Mouse (Mus musculus): ENCODE data around the gene Kank2. TPM values are rescaled to one million over a fixed set of nuclear protein-coding genes. Genes with fewer than 3 reads are reported as not detected.
A peak's percentile ranks its signal among the peaks of the same experiment; 100 is the strongest.

Gene Kank2
- polyA plus RNA-seq, 1 experiment from 2014 or later, result 16.7 TPM

DNA sequence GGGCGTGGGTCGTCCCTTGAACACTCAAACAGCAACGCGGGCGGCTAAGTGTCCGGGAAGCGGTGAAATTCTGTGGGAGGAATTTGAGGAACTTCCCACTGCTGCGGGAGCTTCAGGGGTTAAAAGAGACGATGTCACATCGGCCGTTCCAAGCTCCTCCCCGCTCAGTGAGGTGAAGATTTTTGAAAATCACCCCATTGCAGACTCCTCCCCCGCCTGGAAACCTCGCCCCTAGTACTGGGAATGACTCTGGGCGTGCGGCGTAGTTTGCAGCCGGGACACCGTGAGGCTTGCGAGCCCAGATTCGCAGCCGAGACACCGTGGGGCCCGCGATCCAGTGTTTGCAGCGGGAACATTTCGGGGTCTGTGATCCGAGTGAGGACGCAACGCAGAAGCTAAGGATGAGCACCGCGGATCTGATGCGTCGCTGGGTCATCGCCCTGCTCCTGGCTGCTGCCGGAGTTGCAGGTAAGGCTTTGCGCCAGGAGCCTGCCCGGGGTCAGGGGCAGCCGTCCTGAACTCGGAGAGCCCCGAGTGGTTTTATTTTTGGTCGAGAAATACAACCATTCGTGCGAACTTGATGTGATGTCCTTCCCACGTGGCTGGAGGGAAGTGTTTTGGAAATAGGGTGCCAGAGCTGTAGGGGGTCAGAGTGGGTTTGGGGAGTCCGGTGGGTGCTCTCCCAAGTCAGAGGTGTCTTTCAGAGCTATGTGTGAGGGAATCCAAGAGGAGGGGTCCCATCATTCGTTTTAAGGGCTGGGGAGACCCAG is 75.0 kb downstream of the Kank2 start, which contains the start of gene Ldlr:
Ldlr (plus strand) TSS at position 107 of the 770 bp plus-strand sequence.
- under 1% methylated on average over 47 of the region's 47 CpGs for WGBS
- peaks cover 39% of the 10 kb centered on the region for H3K4me1 ChIP-seq (replicated peaks)
- peak; percentile 90 for ATAC-seq
- H3K27ac ChIP-seq, result peak within 1 kb of the TSS; percentile 93
- H3K9me3 ChIP-seq, result no peaks in the 10 kb centered on the region
- no peaks in the 10 kb centered on the region for H3K27me3 ChIP-seq (replicated peaks)
- H3K9ac ChIP-seq, result peak within 1 kb of the TSS; percentile 69
- H3K4me3 ChIP-seq (replicated peaks), result peak within 1 kb of the TSS; percentile 54
- H3K4me2 ChIP-seq (replicated peaks), result peak within 1 kb of the TSS; percentile 81
- peaks cover 4% of the 10 kb centered on the region; the same call in 1 of the 2 replicates for H3K36me3 ChIP-seq

GRCm38 (mm10) chr9:21721036-21721435 is 77.5 kb downstream of the Kank2 start:
- H3K27me3 ChIP-seq (replicated peaks), result no peaks in the 10 kb centered on the region
- H3K9ac ChIP-seq, result no peak overlapping the region
- no peak overlapping the region for H3K4me2 ChIP-seq (replicated peaks)
- 0 out of 2 replicates have a peak overlapping the region, but pooled peaks have one; percentile 48 for H3K27ac ChIP-seq
- no peak overlapping the region for H3K4me3 ChIP-seq (replicated peaks)
- peaks cover 4% of the 10 kb centered on the region; the same call in 1 of the 2 replicates for H3K36me3 ChIP-seq
- WGBS, result 63% methylated on average over 2 of the region's 2 CpGs
- no peak for ATAC-seq
- H3K9me3 ChIP-seq, result no peaks in the 10 kb centered on the region
- peaks cover 20% of the 10 kb centered on the region for H3K4me1 ChIP-seq (replicated peaks)

DNA sequence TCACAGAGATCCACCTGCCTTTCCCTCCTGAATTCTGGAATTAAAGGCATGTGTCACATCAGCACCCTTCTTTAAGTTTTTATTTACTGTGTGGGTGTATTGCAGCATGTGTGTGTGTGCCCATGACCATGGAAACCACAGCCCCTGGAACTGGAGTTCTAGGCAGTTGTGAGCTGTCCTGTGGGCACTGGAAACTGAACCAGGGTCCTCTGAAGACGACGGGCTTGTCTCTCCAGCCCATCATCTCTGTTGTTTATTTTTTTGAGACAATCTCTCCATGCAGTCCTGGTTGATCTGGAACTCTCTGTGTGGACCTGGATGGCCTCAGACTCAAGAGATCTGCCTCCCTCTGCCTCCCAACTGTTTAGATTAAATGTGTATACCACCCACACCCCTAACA is 81.5 kb downstream of the Kank2 start:
- WGBS, result 74% methylated on average over 2 of the region's 2 CpGs
- Histone ChIP-seq H3K4me2 (replicated peaks) (no peak overlapping the region), H3K27ac (no peak overlapping the region), H3K9ac (no peak overlapping the region), H3K4me1 (replicated peaks) (peaks cover 7% of the 10 kb centered on the region; the same call in 1 of the 2 replicates), H3K9me3 (no peaks in the 10 kb centered on the region), H3K27me3 (replicated peaks) (no peaks in the 10 kb centered on the region), H3K4me3 (replicated peaks) (no peak overlapping the region), H3K36me3 (no peaks in the 10 kb centered on the region)
- ATAC-seq, result no peak

Other genes starting within 250 kb of the Kank2 start
- 27.3 and 29.3 TPM in 2 replicates for gene Timm29, start 206.0 kb downstream of the Kank2 start, polyA plus RNA-seq (2015; fragmentation: Nextera tagmentation; extraction: Ambion mirVana)
- 25.2 and 34.3 TPM in 2 replicates for gene Yipf2, start 205.9 kb downstream of the Kank2 start, polyA plus RNA-seq (2015; fragmentation: Nextera tagmentation; extraction: Ambion mirVana)
- 67.0 and 68.6 TPM in 2 replicates for gene Smarca4, start 182.6 kb downstream of the Kank2 start, polyA plus RNA-seq (2015; fragmentation: Nextera tagmentation; extraction: Ambion mirVana)
- gene Ldlr, start 75.3 kb downstream of the Kank2 start, polyA plus RNA-seq (2015; fragmentation: Nextera tagmentation; extraction: Ambion mirVana), result 76.7 and 81.2 TPM in 2 replicates
- gene Spc24, start 38.4 kb downstream of the Kank2 start, polyA plus RNA-seq (2015; fragmentation: Nextera tagmentation; extraction: Ambion mirVana), result 94.2 and 107 TPM in 2 replicates
- gene Angptl8, start 36.8 kb upstream of the Kank2 start, polyA plus RNA-seq (2015; fragmentation: Nextera tagmentation; extraction: Ambion mirVana), result 8.2 and 12.0 TPM in 2 replicates
- gene Dock6, start 53.9 kb upstream of the Kank2 start, polyA plus RNA-seq (2015; fragmentation: Nextera tagmentation; extraction: Ambion mirVana), result 26.9 and 30.7 TPM in 2 replicates
- 34.6 and 41.9 TPM in 2 replicates for gene Rab3d, start 119.4 kb upstream of the Kank2 start, polyA plus RNA-seq (2015; fragmentation: Nextera tagmentation; extraction: Ambion mirVana)
- 3.1 and 4.2 TPM in 2 replicates for gene Ccdc159, start 128.7 kb upstream of the Kank2 start, polyA plus RNA-seq (2015; fragmentation: Nextera tagmentation; extraction: Ambion mirVana)
- gene Tmem205, start 128.8 kb upstream of the Kank2 start, polyA plus RNA-seq (2015; fragmentation: Nextera tagmentation; extraction: Ambion mirVana), result 71.7 and 81.7 TPM in 2 replicates
- gene Plppr2, start 138.3 kb upstream of the Kank2 start, polyA plus RNA-seq (2015; fragmentation: Nextera tagmentation; extraction: Ambion mirVana), result 6.9 and 7.0 TPM in 2 replicates
- gene Swsap1, start 157.0 kb upstream of the Kank2 start, polyA plus RNA-seq (2015; fragmentation: Nextera tagmentation; extraction: Ambion mirVana), result 5.2 and 5.7 TPM in 2 replicates
- gene Epor, start 164.8 kb upstream of the Kank2 start, polyA plus RNA-seq (2015; fragmentation: Nextera tagmentation; extraction: Ambion mirVana), result 4.0 and 4.3 TPM in 2 replicates
- 1.6 and 1.7 TPM in 2 replicates for gene Rgl3, start 190.7 kb upstream of the Kank2 start, polyA plus RNA-seq (2015; fragmentation: Nextera tagmentation; extraction: Ambion mirVana)
- 0.25 and 0.50 TPM in 2 replicates for gene Ccdc151, start 203.9 kb upstream of the Kank2 start, polyA plus RNA-seq (2015; fragmentation: Nextera tagmentation; extraction: Ambion mirVana)
- 105 and 122 TPM in 2 replicates for gene Prkcsh, start 204.1 kb upstream of the Kank2 start, polyA plus RNA-seq (2015; fragmentation: Nextera tagmentation; extraction: Ambion mirVana)